In the genomic region with DNA sequence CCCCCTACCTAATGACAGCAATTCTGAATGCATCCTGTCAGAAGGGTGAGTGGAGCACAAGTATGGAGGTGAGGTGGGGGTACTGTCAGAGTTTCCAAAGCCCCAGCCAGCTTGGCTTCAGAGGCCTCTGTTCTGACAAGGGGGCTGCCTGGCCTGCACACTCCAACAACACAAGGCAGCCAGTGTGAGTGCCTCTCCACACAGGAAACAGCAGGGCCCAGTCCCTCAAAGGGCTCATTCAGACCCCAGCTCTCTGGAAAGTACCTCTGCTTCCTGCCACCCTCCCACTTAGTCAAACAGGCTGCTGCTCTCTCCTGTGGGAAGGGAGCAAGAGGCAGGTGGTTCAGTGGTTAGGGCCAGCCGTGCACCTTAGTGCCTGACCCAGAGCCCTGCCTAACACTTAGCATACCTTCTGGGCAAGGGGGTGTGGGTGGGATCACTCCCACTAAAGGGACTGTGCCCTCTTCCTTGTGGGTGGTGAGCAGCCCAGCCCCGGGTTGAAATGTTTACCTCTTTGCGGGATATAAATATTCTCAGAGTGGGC, we compare ENCODE assay signal across 13 mouse cellular contexts. TPM values are rescaled to one million over a fixed set of nuclear protein-coding genes. Genes with fewer than 3 reads are reported as not detected.
DNase-seq lines count a peak whose midpoint lies in the region; ATAC-seq lines count a peak whose summit lies in the region.
"Had no signal": no experiment of that assay in that cellular context is flagged by ENCODE, and none has a peak within 500 bp of the region (broad histone marks: within the 10 kb centered on the region; RNA-seq: fewer than 3 reads in every experiment).

No protein-coding gene starts in this region.

- H3K4me3 ChIP-seq in hindbrain, embryonic 15.5 days, result no peak overlapping the region
- no peak overlapping the region for H3K4me3 ChIP-seq in hindbrain, embryonic 13.5 days

- 0 out of 2 replicates have a peak, but pooled peaks have one; percentile 31 for ATAC-seq in hindbrain, embryonic 15.5 days (ENCODE audit: low FRiP score, low read depth)
- ATAC-seq in hindbrain, embryonic 13.5 days (ENCODE audit: low FRiP score), result no peak; the same call in 1 of the 2 replicates
- peak; percentile 25 for ATAC-seq in inflammation-experienced regulatory T-cells, adult 6 months

- H3K4me1 ChIP-seq in hindbrain, embryonic 15.5 days (replicated peaks), result peaks cover 17% of the 10 kb centered on the region
- H3K4me1 ChIP-seq in hindbrain, embryonic 13.5 days (replicated peaks), result peaks cover 18% of the 10 kb centered on the region

- no peak overlapping the region for H3K9ac ChIP-seq in hindbrain, embryonic 15.5 days
- H3K9ac ChIP-seq in hindbrain, embryonic 13.5 days, result no peak overlapping the region

- WGBS in hindbrain, embryonic 15.5 days, result 88% methylated on average over 3 of the region's 3 CpGs
- 87% methylated on average over 3 of the region's 3 CpGs for whole genome bisulfite sequencing in hindbrain, embryonic 13.5 days

- no peaks in the 10 kb centered on the region for H3K36me3 ChIP-seq in hindbrain, embryonic 15.5 days
- no peaks in the 10 kb centered on the region for H3K36me3 ChIP-seq in hindbrain, embryonic 13.5 days

- peak overlapping the region; percentile 42 for H3K27ac ChIP-seq in hindbrain, embryonic 15.5 days (replicated peaks)
- no peak overlapping the region for H3K27ac ChIP-seq in hindbrain, embryonic 13.5 days

- no peak overlapping the region for H3K4me2 ChIP-seq in hindbrain, embryonic 15.5 days
- no peak overlapping the region for H3K4me2 ChIP-seq in hindbrain, embryonic 13.5 days

- no peaks in the 10 kb centered on the region for H3K9me3 ChIP-seq in hindbrain, embryonic 15.5 days
- no peaks in the 10 kb centered on the region for H3K9me3 ChIP-seq in hindbrain, embryonic 13.5 days

- peak; percentile 60 to 70 for DNase-seq in right cerebral cortex, postnatal 10 days (ENCODE audit: low spot score in 2 of 2)
- no peak for DNase-seq in right cerebral cortex, postnatal 36 days (ENCODE audit: low spot score in 2 of 2)
- no peak for DNase-seq in c-Kit-positive CD71-positive TER-119-positive erythroid progenitor cells, embryonic 14.5 days (ENCODE audit: low spot score)
- DNase-seq in gastrocnemius, adult 18-20 months (ENCODE audit: low spot score), result no peak
- DNase-seq: kidney, adult 9 months; right cerebral cortex, postnatal 4 days; thymus, adult 2 months had no signal

- no peaks in the 10 kb centered on the region for H3K27me3 ChIP-seq in hindbrain, embryonic 15.5 days
- no peaks in the 10 kb centered on the region for H3K27me3 ChIP-seq in hindbrain, embryonic 13.5 days

RNA-seq across cellular contexts. Expression of a gene that starts 16.8 kb away (rescaled TPM):
- 8.1 and 8.6 TPM in 2 replicates for polyA plus RNA-seq in hindbrain, embryonic 15.5 days (2015; fragmentation: Nextera tagmentation; extraction: Ambion mirVana)
- 4.2 and 5.2 TPM in 2 replicates for polyA plus RNA-seq in hindbrain, embryonic 13.5 days (2015; fragmentation: Nextera tagmentation; extraction: Ambion mirVana)
- polyA plus RNA-seq in inflammation-experienced regulatory T-cells, adult 6 months (2017; shearing (Covaris generic)), result not detected
- 1 to 10 TPM; 2.9 to 5.8 TPM for total RNA-seq in gastrocnemius, adult 18-20 months (2021)

RNA-seq across cellular contexts. Expression of a gene that starts 17.1 kb away (rescaled TPM):
- polyA plus RNA-seq in hindbrain, embryonic 15.5 days (2015; fragmentation: Nextera tagmentation; extraction: Ambion mirVana), result 0.12 TPM in 1 of 2 replicates, not detected in the other
- polyA plus RNA-seq in hindbrain, embryonic 13.5 days (2015; fragmentation: Nextera tagmentation; extraction: Ambion mirVana), result 0.18 TPM in 1 of 2 replicates, not detected in the other
- polyA plus RNA-seq in inflammation-experienced regulatory T-cells, adult 6 months (2017; shearing (Covaris generic)), result not detected
- not detected for total RNA-seq in gastrocnemius, adult 18-20 months (2021)
- total RNA-seq: ES-E14; left cerebral cortex, postnatal 10 days had no signal
- polyA plus RNA-seq: embryonic facial prominence, embryonic 11.5 days had no signal

RNA-seq across cellular contexts. Expression of a gene that starts 46.6 kb away (rescaled TPM):
- 2.8 and 3.1 TPM in 2 replicates for polyA plus RNA-seq in hindbrain, embryonic 15.5 days (2015; fragmentation: Nextera tagmentation; extraction: Ambion mirVana)
- polyA plus RNA-seq in hindbrain, embryonic 13.5 days (2015; fragmentation: Nextera tagmentation; extraction: Ambion mirVana), result 2.9 and 3.7 TPM in 2 replicates
- 1 to 10 TPM; 4.2 to 7.6 (median 5.8) TPM for polyA plus RNA-seq in inflammation-experienced regulatory T-cells, adult 6 months (2017; shearing (Covaris generic))
- total RNA-seq in gastrocnemius, adult 18-20 months (2021), result 1 to 10 TPM; 2.1 to 3.3 TPM

RNA-seq across cellular contexts. Expression of a gene that starts 55.7 kb away (rescaled TPM):
- polyA plus RNA-seq in hindbrain, embryonic 15.5 days (2015; fragmentation: Nextera tagmentation; extraction: Ambion mirVana), result 70.5 and 70.7 TPM in 2 replicates
- polyA plus RNA-seq in hindbrain, embryonic 13.5 days (2015; fragmentation: Nextera tagmentation; extraction: Ambion mirVana), result 74.5 and 74.8 TPM in 2 replicates
- 10 to 100 TPM; 46.7 to 50.9 (median 48.0) TPM for polyA plus RNA-seq in inflammation-experienced regulatory T-cells, adult 6 months (2017; shearing (Covaris generic))
- total RNA-seq in gastrocnemius, adult 18-20 months (2021), result 10 to 100 TPM; 46.7 to 51.6 TPM

Comparison
In these comparisons a context has a peak if more than half of its experiments do, and no peak if none do; other contexts are left out.
1. DNase-seq: peak in right cerebral cortex, postnatal 10 days (2 of 2); none in right cerebral cortex, postnatal 36 days (0 of 2), c-Kit-positive CD71-positive TER-119-positive erythroid progenitor cells, embryonic 14.5 days (single experiment) and gastrocnemius, adult 18-20 months (single experiment).